Mouse (Mus musculus) thymus, postnatal 10 days (tissue): Measurements from ENCODE around the gene Cntn5.
"Not testable (repeated sequence)": the region's sequence is repeated elsewhere in the genome, so short reads cannot be mapped to it uniquely, and the experiment has no call there.

ENCODE experiments used
- DNase-seq, 2 experiments: peaks; one replicate each; pipeline ENCODE4 v3.0.0; 2021; ENCODE audit warnings: low spot score in 2 of 2

Cntn5 gene

GRCm38 (mm10) chr9:10657144-10657748 lies 247.3 kb downstream of the Cntn5 start:
- DNase-seq, result no peak

- DNase-seq, result no peak
These were observed 253.9 kb downstream of the Cntn5 start for GRCm38 (mm10) chr9:10650632-10651031.

- no peak for DNase-seq
These were observed 258.6 kb downstream of the Cntn5 start for GRCm38 (mm10) chr9:10645951-10646350.

- no peak for DNase-seq
These were observed 259.3 kb downstream of the Cntn5 start for GRCm38 (mm10) chr9:10645045-10645830.

GRCm38 (mm10) chr9:10618036-10618435 lies 286.5 kb downstream of the Cntn5 start:
- no peak for DNase-seq

- DNase-seq, result no peak
These were observed 329.0 kb downstream of the Cntn5 start for GRCm38 (mm10) chr9:10575346-10576241.

- no peak for DNase-seq
These were observed 334.7 kb downstream of the Cntn5 start for GRCm38 (mm10) chr9:10569830-10570229.

GRCm38 (mm10) chr9:10540877-10541276 lies 363.7 kb downstream of the Cntn5 start:
- not testable (repeated sequence) for DNase-seq

GRCm38 (mm10) chr9:10532248-10532647 lies 372.3 kb downstream of the Cntn5 start:
- no peak for DNase-seq

- DNase-seq, result no peak
These were observed 373.5 kb downstream of the Cntn5 start for GRCm38 (mm10) chr9:10531087-10531486.

- DNase-seq, result no peak
These were observed 375.0 kb downstream of the Cntn5 start for GRCm38 (mm10) chr9:10529528-10529927.

GRCm38 (mm10) chr9:10529113-10529512 lies 375.5 kb downstream of the Cntn5 start:
- DNase-seq, result no peak

GRCm38 (mm10) chr9:10528692-10529091 lies 375.9 kb downstream of the Cntn5 start:
- DNase-seq, result no peak

- no peak for DNase-seq
These were observed 378.5 kb downstream of the Cntn5 start for GRCm38 (mm10) chr9:10525915-10526667.

- no peak for DNase-seq
These were observed 382.0 kb downstream of the Cntn5 start for GRCm38 (mm10) chr9:10522604-10523003.

- no peak for DNase-seq
These were observed 383.5 kb downstream of the Cntn5 start for GRCm38 (mm10) chr9:10521054-10521453.

GRCm38 (mm10) chr9:10492243-10492642 lies 412.3 kb downstream of the Cntn5 start:
- DNase-seq, result no peak

GRCm38 (mm10) chr9:10471484-10472125 lies 433.0 kb downstream of the Cntn5 start:
- DNase-seq, result no peak

- no peak for DNase-seq
These were observed 439.8 kb downstream of the Cntn5 start for GRCm38 (mm10) chr9:10464758-10465157.

- no peak for DNase-seq
These were observed 446.7 kb downstream of the Cntn5 start for GRCm38 (mm10) chr9:10457900-10458299.

- no peak for DNase-seq
These were observed 455.5 kb downstream of the Cntn5 start for GRCm38 (mm10) chr9:10448987-10449563.
